Mouse (Mus musculus) liver, adult (tissue): Measurements from ENCODE around the gene Josd2.

Source experiments
- GATA4 ChIP-seq: IDR thresholded peaks from 2 replicates; pipeline ENCODE4 v1.6.1; 2014; ENCODE audit warnings: mild to moderate bottlenecking, low read length; ENCODE audit not compliant: insufficient replicate concordance

Josd2 gene

DNA sequence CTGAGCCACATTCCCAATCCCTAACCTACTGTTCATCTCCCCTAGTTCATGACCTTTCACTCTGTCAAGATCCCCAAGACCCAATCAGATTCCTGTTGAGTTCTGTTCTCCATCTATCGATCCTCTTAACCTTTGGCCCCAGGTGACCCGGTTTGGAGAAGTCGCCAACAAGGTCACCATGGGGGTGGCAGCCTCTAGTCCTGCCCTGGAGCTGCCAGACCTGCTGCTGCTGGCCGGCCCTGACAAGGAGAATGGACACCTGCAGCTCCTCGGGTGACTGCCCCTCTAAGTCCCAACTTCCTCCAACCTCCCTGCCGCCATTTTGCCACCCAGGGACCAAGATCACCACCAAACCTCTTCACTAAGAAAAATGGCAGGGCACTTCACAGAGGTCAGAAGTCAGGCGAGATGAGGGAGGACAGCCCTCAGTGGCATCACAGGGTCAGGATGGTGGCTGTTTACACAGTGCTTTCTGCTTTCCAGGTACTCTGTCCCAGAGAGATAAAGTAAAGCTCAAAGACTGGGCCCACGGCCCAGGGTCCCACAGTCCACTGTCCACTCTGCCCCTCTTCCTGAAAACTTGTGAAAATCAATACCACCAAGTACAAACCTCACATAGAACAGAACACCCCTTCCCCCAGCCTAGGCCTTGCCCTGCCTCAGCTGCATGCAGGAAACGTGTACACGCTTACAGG is 29.7 kb downstream of the Josd2 start:
- TF ChIP-seq GATA4, result peak; percentile 91

DNA sequence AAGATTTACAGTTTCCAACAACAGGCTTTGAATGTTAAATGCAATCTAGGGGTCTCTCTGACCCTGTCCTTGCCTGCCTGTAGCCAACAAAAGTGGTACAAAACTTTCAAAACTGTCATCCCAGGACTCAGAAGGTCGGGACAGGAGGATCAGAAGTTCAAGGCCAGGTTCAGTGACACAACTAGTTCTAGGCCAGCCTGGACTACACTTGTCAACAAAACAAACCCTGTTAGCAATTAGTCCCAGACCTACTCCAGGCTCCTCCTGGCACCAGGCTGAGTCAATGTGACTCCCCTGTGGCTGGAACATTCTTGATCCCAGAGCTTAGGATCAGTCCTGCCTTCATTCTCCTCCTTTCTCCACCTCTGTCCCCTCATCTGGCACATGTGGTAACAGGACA is 31.1 kb downstream of the Josd2 start:
- TF ChIP-seq GATA4, result no peak

DNA sequence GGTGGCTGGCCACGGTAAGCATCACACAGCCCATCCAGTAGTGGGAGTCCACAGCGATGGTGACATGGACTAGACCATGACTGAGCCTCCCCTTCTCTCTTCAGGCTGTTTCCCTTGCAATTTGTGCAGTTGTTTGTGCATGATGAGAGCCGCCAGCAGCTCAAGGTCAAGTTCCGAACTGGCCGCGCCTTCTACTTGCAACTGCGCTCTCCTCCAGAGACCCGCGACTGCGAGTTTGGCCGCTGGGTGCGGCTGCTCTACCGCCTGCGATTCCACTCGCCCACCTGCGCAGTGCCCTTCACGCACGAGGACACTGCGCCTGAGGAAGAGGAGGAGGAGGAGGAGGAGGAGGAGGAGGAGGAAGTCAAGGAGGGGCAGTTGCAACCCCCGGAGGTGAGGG is 32.3 kb downstream of the Josd2 start:
- TF ChIP-seq GATA4, result no peak

DNA sequence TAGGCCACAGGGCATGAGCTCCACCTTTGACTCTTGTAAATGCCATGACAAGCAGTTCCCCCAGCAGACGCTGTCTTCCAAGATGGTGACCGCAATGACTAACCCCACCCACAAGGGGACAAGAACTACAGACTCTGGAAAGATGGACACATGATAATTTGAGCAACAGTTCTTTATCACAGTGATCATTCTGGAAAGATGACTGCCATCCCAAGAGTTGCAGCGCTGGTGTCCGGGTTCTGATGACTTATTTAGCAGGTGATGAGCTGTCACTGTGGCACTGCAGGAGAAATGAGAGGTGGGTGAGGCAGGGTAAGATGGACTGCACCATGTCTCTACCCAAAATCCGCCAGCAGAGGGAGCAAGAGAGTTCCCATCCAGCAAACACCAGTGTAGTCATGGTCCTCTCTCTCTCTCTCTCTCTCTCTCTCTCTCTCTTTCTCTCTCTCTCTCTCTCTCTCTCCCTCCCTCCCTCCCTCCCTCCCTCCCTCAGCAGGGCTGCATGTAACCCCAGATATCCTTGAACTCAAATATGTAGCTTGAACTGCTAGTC is 33.9 kb downstream of the Josd2 start:
- TF ChIP-seq GATA4, result no peak

DNA sequence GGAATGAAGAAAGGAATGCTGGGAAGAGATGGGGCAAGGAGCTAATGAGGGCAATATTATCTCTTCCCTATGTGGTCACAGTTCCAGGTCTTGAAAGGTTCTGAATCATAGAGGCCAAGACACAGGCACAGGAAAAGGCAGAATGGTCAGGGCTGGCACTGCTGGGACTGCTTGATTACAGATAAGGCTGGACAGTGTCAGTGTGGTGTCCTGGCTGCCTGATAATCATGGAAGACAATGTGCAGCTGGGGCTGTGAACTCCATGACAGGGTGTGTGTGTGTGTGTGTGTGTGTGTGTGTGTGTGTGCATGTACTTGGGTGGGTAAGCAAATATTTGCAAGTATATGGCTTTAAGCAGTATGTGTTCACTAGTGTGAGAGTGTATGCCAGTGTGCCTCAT is 39.7 kb downstream of the Josd2 start:
- TF ChIP-seq GATA4, result no peak

DNA sequence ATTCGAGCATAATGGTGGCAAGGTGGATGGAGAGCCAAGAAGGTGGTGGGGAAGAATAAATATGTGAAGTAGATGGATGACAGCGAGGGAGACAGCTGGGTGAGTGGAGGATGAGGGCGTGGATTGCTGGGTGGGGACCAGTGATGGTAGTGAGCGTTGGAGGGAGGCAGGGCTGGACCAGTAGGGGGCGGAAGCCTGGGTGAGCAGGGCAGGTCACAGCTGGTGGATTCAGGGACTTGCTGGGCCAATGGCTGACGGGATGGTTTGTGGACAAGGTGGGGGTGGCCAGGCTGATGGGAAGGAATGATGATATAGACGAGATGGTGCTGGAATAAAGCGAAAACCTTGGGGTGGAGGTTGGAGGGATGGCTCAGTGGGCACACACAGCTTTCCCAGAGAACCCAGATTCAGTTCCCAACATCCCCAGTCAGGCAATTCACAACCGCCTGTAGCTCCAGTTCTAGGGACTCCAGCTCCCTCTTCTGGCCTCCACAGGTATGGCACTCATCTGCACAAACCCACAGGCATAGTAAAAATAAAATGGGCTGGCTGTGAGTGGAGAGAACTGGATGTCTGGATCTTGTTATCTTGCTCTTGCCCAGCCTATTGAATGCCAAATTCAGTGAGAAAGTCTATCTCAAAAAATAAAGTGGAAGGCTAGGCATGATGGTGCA is 51.6 kb downstream of the Josd2 start:
- TF ChIP-seq GATA4, result no peak

DNA sequence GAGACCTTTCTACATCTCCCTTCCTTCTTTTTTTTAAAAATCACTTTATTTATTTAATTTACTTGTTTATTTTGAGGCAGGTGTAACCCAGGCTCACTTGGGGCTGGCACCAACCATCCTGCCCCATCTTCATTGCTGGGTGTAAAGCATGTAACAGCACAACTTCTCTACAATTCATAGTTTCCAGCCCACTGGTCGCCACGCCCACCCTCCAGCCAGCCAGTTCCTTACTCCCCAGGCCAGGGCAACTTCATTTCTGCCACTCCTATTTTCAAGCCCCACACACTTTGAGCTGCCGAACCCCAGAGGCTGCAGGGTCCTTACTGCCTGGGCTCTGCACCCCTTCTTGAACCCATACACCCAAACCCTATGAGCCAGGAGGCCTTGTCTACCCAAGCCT is 53.2 kb downstream of the Josd2 start:
- no peak for TF ChIP-seq GATA4
